Mouse (Mus musculus): ENCODE measurements around the gene Synrg. TPM values are rescaled to one million over a fixed set of nuclear protein-coding genes. Genes with fewer than 3 reads are reported as not detected.

Gene Synrg
- polyA plus RNA-seq, 1 experiment from 2014 or later = 5.2 TPM

GRCm38 (mm10) chr11:84080327-84080726, 116.1 kb downstream of the Synrg start:
- Histone ChIP-seq H3K4me3 (replicated peaks) (no peak overlapping the region), H3K27me3 (no peaks in the 10 kb centered on the region), H3K9ac (no peak overlapping the region), H3K9me3 (replicated peaks) (no peaks in the 10 kb centered on the region), H3K36me3 (replicated peaks) (peaks cover 27% of the 10 kb centered on the region), H3K4me2 (no peak overlapping the region), H3K27ac (replicated peaks) (no peak overlapping the region), H3K4me1 (replicated peaks) (no peaks in the 10 kb centered on the region)
- no peak for ATAC-seq (ENCODE audit: insufficient read depth)
- 80% methylated on average over 3 of the region's 3 CpGs for WGBS (ENCODE audit: insufficient replicate concordance)

- ATAC-seq (ENCODE audit: insufficient read depth) = no peak
- Histone ChIP-seq H3K4me3 (replicated peaks) (no peak overlapping the region), H3K9me3 (replicated peaks) (no peaks in the 10 kb centered on the region), H3K4me1 (replicated peaks) (no peaks in the 10 kb centered on the region), H3K4me2 (no peak overlapping the region), H3K27ac (replicated peaks) (no peak overlapping the region), H3K27me3 (no peaks in the 10 kb centered on the region), H3K36me3 (replicated peaks) (peaks cover 27% of the 10 kb centered on the region), H3K9ac (no peak overlapping the region)
- WGBS (ENCODE audit: insufficient replicate concordance) = 76% methylated on average over 5 of the region's 5 CpGs
These were observed 117.7 kb downstream of the Synrg start for GRCm38 (mm10) chr11:84081901-84082300.

GRCm38 (mm10) chr11:84090572-84090971, 126.3 kb downstream of the Synrg start:
- Histone ChIP-seq H3K9me3 (replicated peaks) (no peaks in the 10 kb centered on the region), H3K36me3 (replicated peaks) (peaks cover 32% of the 10 kb centered on the region), H3K4me3 (replicated peaks) (no peak overlapping the region), H3K4me1 (replicated peaks) (no peaks in the 10 kb centered on the region), H3K27ac (replicated peaks) (no peak overlapping the region), H3K4me2 (no peak overlapping the region), H3K9ac (no peak overlapping the region), H3K27me3 (no peaks in the 10 kb centered on the region)
- 83% methylated on average over 8 of the region's 8 CpGs for WGBS (ENCODE audit: insufficient replicate concordance)
- no peak for ATAC-seq (ENCODE audit: insufficient read depth)

Other genes with a start within 250 kb of the Synrg start
- 45.7 and 46.2 TPM in 2 replicates for gene Wfdc21, start 217.5 kb upstream of the Synrg start, polyA plus RNA-seq (2015; fragmentation: Nextera tagmentation; extraction: Ambion mirVana)
- gene Heatr6, start 210.7 kb upstream of the Synrg start, polyA plus RNA-seq (2015; fragmentation: Nextera tagmentation; extraction: Ambion mirVana) = 6.2 and 6.7 TPM in 2 replicates
- gene Hnf1b, start 114.4 kb upstream of the Synrg start, polyA plus RNA-seq (2015; fragmentation: Nextera tagmentation; extraction: Ambion mirVana) = 3.1 and 4.8 TPM in 2 replicates
- gene Ddx52, start 22.4 kb upstream of the Synrg start, polyA plus RNA-seq (2015; fragmentation: Nextera tagmentation; extraction: Ambion mirVana) = 12.3 and 13.0 TPM in 2 replicates
- 1.2 and 1.3 TPM in 2 replicates for gene Dusp14, start 104.8 kb downstream of the Synrg start, polyA plus RNA-seq (2015; fragmentation: Nextera tagmentation; extraction: Ambion mirVana)
- 6.9 and 8.1 TPM in 2 replicates for gene Tada2a, start 165.2 kb downstream of the Synrg start, polyA plus RNA-seq (2015; fragmentation: Nextera tagmentation; extraction: Ambion mirVana)
- 5.4 and 5.5 TPM in 2 replicates for gene Acaca, start 165.2 kb downstream of the Synrg start, polyA plus RNA-seq (2015; fragmentation: Nextera tagmentation; extraction: Ambion mirVana)
- gene Gm11437, start 203.0 kb downstream of the Synrg start, polyA plus RNA-seq (2015; fragmentation: Nextera tagmentation; extraction: Ambion mirVana) = not detected in 2 replicates

Data from liver, embryonic 15.5 days (tissue).